Mouse (Mus musculus) liver, adult 2 months (tissue): ENCODE results near the gene Aqp7.

Experiments
- CTCF ChIP-seq: fragments of 200-500 bp; IDR thresholded peaks from 2 replicates; pipeline ENCODE4 v1.5.1; 2011; ENCODE audit warnings: low read depth, low read length, control low read depth
- POLR2A ChIP-seq: fragments of 200-500 bp; IDR thresholded peaks from 2 replicates; pipeline ENCODE4 v1.6.1; 2011; ENCODE audit warnings: low read length, control low read depth; ENCODE audit not compliant: insufficient read depth; ENCODE audit errors: extremely low read depth

DNA sequence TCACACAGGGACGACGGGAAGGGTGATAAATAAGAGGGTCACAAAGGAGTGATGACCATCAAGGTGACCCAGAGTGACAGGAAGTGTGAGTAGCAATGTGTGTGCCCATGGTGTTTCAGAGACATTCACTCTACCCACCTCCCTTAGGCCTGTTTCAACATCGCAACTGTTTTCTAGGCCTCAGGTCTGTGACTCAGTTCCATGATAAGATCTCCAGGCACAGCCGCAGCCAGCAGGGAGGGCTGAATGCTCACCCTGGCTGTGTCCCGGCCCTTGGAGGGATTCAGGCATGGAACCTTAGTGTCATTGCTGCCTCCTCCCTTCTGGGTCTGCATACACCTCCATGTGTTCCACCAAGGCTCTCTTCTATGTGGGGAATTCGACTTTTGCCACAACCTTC is 30.8 kb upstream of the Aqp7 start:
- TF ChIP-seq CTCF (no peak), POLR2A (no peak)
